Mouse (Mus musculus) liver, embryonic 14.5 days (tissue): Measurements from ENCODE around the gene Catip.

Experiments used
- CTCF ChIP-seq: IDR thresholded peaks from 2 replicates; pipeline ENCODE4 v1.5.1; 2016; ENCODE audit warnings: antibody characterized with exemption, low read depth, control low read depth
- EP300 ChIP-seq: IDR thresholded peaks from 2 replicates; pipeline ENCODE4 v1.6.1; 2016; ENCODE audit warnings: antibody characterized with exemption, low read depth

- TF ChIP-seq CTCF = no peak
- no peak for TF ChIP-seq EP300
Measured at GRCm38 (mm10) chr1:74321396-74321795, 40.5 kb upstream of the Catip start.
